Mouse (Mus musculus) CH12.LX (cell line): ENCODE measurements around the gene Pdzrn4. TPM values are rescaled to one million over a fixed set of nuclear protein-coding genes. Genes with fewer than 3 reads are reported as not detected.

ENCODE experiments used
- DNase-seq: peaks from one replicate; pipeline ENCODE4 v3.0.0-alpha.2; 2013; ENCODE audit errors: extremely low read depth
- H3K27ac ChIP-seq: 2 replicates; pipeline ENCODE4 v1.5.1; 2012; ENCODE audit warnings: low read depth, mild to moderate bottlenecking, control low read depth, moderate library complexity; ENCODE audit not compliant: insufficient read depth
- H3K27me3 ChIP-seq: replicated peaks from 2 replicates; pipeline ENCODE3; 2012; ENCODE audit warnings: inconsistent platforms
- H3K36me3 ChIP-seq, 2 experiments: replicated peaks in 1 of 2; 2 replicates each; pipeline versions ENCODE3 to v1.6.1; 2012; ENCODE audit warnings: inconsistent platforms in 1 of 2, low read length in 1 of 2, mild to moderate bottlenecking in 1 of 2, mixed read lengths in 1 of 2, moderate library complexity in 1 of 2; ENCODE audit not compliant: control insufficient read depth in 1 of 2, insufficient read depth in 1 of 2
- H3K4me1 ChIP-seq, 2 experiments: 2 replicates each; pipeline ENCODE4 v1.6.1; 2012; ENCODE audit warnings: inconsistent platforms in 1 of 2, moderate library complexity in 1 of 2; ENCODE audit not compliant: insufficient read depth in 2 of 2, control insufficient read depth in 1 of 2
- H3K4me2 ChIP-seq: 2 replicates; pipeline ENCODE4 v1.6.1; 2012; ENCODE audit warnings: low read depth, mild to moderate bottlenecking, control low read depth; ENCODE audit not compliant: poor library complexity, insufficient read depth, severe bottlenecking
- H3K4me3 ChIP-seq, 3 experiments: fragments of 150-350 bp in 1 of 3; sonication (generic) in 1 of 3; replicated peaks in 1 of 3; 2 replicates each; pipeline versions ENCODE3 to v1.5.1; 2011 to 2012; ENCODE audit warnings: low read depth in 2 of 3, low read length in 2 of 3, mild to moderate bottlenecking in 2 of 3, moderate library complexity in 2 of 3, control low read depth in 1 of 3, improper control_type of control experiment in 1 of 3, inconsistent platforms in 1 of 3, mixed read lengths in 1 of 3; ENCODE audit not compliant: poor library complexity in 1 of 3
- H3K79me2 ChIP-seq: replicated peaks from 2 replicates; pipeline ENCODE4 v1.6.1; 2012; ENCODE audit warnings: mild to moderate bottlenecking, moderate library complexity; ENCODE audit not compliant: control insufficient read depth, poor library complexity, insufficient read depth, severe bottlenecking; ENCODE audit errors: extremely low read depth
- H3K9ac ChIP-seq: 2 replicates; pipeline ENCODE4 v1.6.1; 2012; ENCODE audit warnings: low read depth, mild to moderate bottlenecking, control low read depth, moderate library complexity; ENCODE audit not compliant: insufficient read depth
- H3K9me3 ChIP-seq: replicated peaks from 2 replicates; pipeline ENCODE3; 2012; ENCODE audit warnings: low read length, inconsistent platforms, mixed read lengths
- CTCF ChIP-seq, 2 experiments: IDR thresholded peaks in 1 of 2; conservative IDR thresholded peaks in 1 of 2; 2 replicates each; pipeline ENCODE4 v1.5.1; 2011 to 2012; ENCODE audit warnings: low read depth in 2 of 2, low read length in 2 of 2, improper control_type of control experiment in 1 of 2, inconsistent platforms in 1 of 2, mild to moderate bottlenecking in 1 of 2, moderate library complexity in 1 of 2
- E2F4 ChIP-seq: IDR thresholded peaks from 2 replicates; pipeline ENCODE4 v1.6.1; 2011; ENCODE audit warnings: low read depth, low read length, improper control_type of control experiment; ENCODE audit not compliant: insufficient replicate concordance
- ELF1 ChIP-seq: IDR thresholded peaks from 2 replicates; pipeline ENCODE4 v1.6.1; 2014; ENCODE audit warnings: low read depth, mild to moderate bottlenecking, inconsistent platforms, low read length, improper control_type of control experiment
- GABPA ChIP-seq: IDR thresholded peaks from 2 replicates; pipeline ENCODE4 v1.6.1; 2012; ENCODE audit warnings: low read depth, low read length, improper control_type of control experiment, inconsistent platforms; ENCODE audit not compliant: insufficient replicate concordance
- JUN ChIP-seq: IDR thresholded peaks from 2 replicates; pipeline ENCODE4 v1.6.1; 2011; ENCODE audit warnings: low read depth, mild to moderate bottlenecking, low read length, improper control_type of control experiment, moderate library complexity; ENCODE audit not compliant: insufficient read depth
- MAFK ChIP-seq: IDR thresholded peaks from 2 replicates; pipeline ENCODE4 v1.6.1; 2011; ENCODE audit warnings: low read length, improper control_type of control experiment; ENCODE audit not compliant: insufficient replicate concordance
- MAX ChIP-seq: IDR thresholded peaks from 2 replicates; pipeline ENCODE4 v1.6.1; 2011; ENCODE audit warnings: low read length, improper control_type of control experiment
- MXI1 ChIP-seq: IDR thresholded peaks from 2 replicates; pipeline ENCODE4 v1.6.1; 2011; ENCODE audit warnings: mild to moderate bottlenecking, low read depth, low read length, improper control_type of control experiment
- MYC ChIP-seq: IDR thresholded peaks from 2 replicates; pipeline ENCODE4 v1.6.1; 2011; ENCODE audit warnings: low read depth, mild to moderate bottlenecking, improper control_type of control experiment, low read length
- NRF1 ChIP-seq: IDR thresholded peaks from 2 replicates; pipeline ENCODE4 v1.6.1; 2014; ENCODE audit warnings: low read depth, mild to moderate bottlenecking, inconsistent platforms, low read length, improper control_type of control experiment, moderate library complexity
- POLR2AphosphoS2 ChIP-seq: IDR thresholded peaks from 2 replicates; pipeline ENCODE4 v1.6.1; 2011; ENCODE audit warnings: low read depth, low read length, improper control_type of control experiment
- SIN3A ChIP-seq: IDR thresholded peaks from 2 replicates; pipeline ENCODE4 v1.6.1; 2012; ENCODE audit warnings: low read length, improper control_type of control experiment, inconsistent platforms
- TCF12 ChIP-seq: IDR thresholded peaks from 2 replicates; pipeline ENCODE4 v1.6.1; 2014; ENCODE audit warnings: low read depth, mild to moderate bottlenecking, inconsistent platforms, low read length, improper control_type of control experiment
- USF1 ChIP-seq: IDR thresholded peaks from 2 replicates; pipeline ENCODE4 v1.6.1; 2014; ENCODE audit warnings: low read depth, mild to moderate bottlenecking, inconsistent platforms, low read length, improper control_type of control experiment
- ZC3H11A ChIP-seq: IDR thresholded peaks from 2 replicates; pipeline ENCODE4 v1.6.1; 2012; ENCODE audit warnings: low read depth, mild to moderate bottlenecking, inconsistent platforms, low read length, improper control_type of control experiment
- ZKSCAN1 ChIP-seq: IDR thresholded peaks from 2 replicates; pipeline ENCODE4 v1.6.1; 2012; ENCODE audit warnings: low read depth, inconsistent platforms, low read length, improper control_type of control experiment, borderline replicate concordance
- ZMIZ1 ChIP-seq: IDR thresholded peaks from 2 replicates; pipeline ENCODE4 v1.6.1; 2012; ENCODE audit warnings: low read depth, mild to moderate bottlenecking, inconsistent platforms, low read length, improper control_type of control experiment
- dilution Hi-C: fragments of 300-500 bp; cut with MboI; formaldehyde crosslinking; loops from 2 replicates; pipeline ENCODE4 v1.14.3; 2020; ENCODE audit warnings: low sequenced_read_pairs; ENCODE audit not compliant: extremely low pct_unique_long_range_greater_than_20kb, extremely low pct_ligation_motif_present
- in situ Hi-C: fragments of 300-500 bp; cut with MboI; formaldehyde crosslinking; loops from 3 replicates; pipeline ENCODE4 v1.14.3; 2019; ENCODE audit warnings: low sequenced_read_pairs, low pct_ligation_motif_present, low pct_unique_long_range_greater_than_20kb, mixed read lengths
- polyA plus RNA-seq: library from polyadenylated mRNA; unstranded; fragments of >175 nt; gene quantifications from 2 replicates; pipeline ENCODE4 v1.2.1, GENCODE M21; 2012; ENCODE audit warnings: low read depth; ENCODE audit not compliant: insufficient read length
- total RNA-seq, 2 experiments: library from RNA; depleted of rRNA; stranded (reverse); fragments of 300-350 nt in 1 of 2; fragments of >200 nt in 1 of 2; gene quantifications; 2 replicates each; pipeline ENCODE4 v1.2.3; 2012 to 2014

Gene Pdzrn4
- total and polyA plus RNA-seq, 3 experiments = not detected

DNA sequence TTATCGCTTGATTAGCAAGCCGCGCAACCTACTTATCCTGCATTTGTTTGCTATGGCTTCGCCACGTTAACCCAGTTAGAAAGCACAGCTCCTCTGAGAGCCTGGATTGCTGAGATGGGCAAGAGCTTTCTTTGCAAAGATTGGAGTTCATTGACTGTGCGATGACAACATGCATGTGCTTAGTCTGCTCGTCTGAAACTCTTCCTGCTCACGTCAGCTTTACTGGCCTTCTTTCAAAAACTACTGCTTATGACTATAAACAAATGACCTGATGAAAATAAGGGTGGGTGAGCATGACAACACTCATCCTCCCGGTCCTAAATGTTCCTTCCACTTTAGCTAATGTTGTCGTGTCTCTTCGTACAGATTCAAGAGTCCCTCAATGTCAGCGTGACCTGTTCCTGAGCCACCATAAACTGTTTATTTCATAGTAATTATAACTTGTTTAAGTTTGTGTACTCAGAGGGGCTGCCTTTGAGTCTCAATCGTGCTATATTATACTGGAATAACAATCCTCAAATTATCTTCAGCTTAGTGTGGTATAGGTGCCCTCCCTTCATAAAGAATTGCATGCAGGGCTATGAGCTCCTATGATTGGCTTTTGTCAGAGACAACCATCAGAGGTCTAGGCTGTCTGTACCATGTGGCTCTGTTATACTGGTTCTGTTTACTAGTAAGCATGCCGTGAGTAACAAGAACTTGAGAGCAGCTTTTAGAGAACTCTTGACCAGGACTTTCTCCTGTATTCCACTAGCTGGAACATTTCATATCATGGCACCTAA, 187.9 kb downstream of the Pdzrn4 start:
- Histone ChIP-seq H3K36me3 (no peaks in the 10 kb centered on the region), H3K4me3 (no peak overlapping the region), H3K79me2 (no peaks in the 10 kb centered on the region), H3K4me2 (no peak overlapping the region), H3K9me3 (peaks cover 59% of the 10 kb centered on the region), H3K27me3 (no peaks in the 10 kb centered on the region), H3K27ac (no peak overlapping the region), H3K9ac (no peak overlapping the region), H3K4me1 (no peaks in the 10 kb centered on the region)
- dilution Hi-C loops = no loop called here
- in situ Hi-C loops = no loop called here
- no peak for DNase-seq
- TF ChIP-seq MXI1 (no peak), MAFK (no peak), CTCF (conservative IDR thresholded peaks at IDR 0.05 in 1 of 2, IDR thresholded peaks at IDR 0.05 in 1 of 2; ENCODE audit: low read depth in 2 of 2, low read length in 2 of 2) (no peak), ELF1 (no peak), ZC3H11A (no peak), GABPA (no peak), MAX (no peak), TCF12 (no peak), E2F4 (no peak), ZKSCAN1 (no peak), USF1 (no peak)

DNA sequence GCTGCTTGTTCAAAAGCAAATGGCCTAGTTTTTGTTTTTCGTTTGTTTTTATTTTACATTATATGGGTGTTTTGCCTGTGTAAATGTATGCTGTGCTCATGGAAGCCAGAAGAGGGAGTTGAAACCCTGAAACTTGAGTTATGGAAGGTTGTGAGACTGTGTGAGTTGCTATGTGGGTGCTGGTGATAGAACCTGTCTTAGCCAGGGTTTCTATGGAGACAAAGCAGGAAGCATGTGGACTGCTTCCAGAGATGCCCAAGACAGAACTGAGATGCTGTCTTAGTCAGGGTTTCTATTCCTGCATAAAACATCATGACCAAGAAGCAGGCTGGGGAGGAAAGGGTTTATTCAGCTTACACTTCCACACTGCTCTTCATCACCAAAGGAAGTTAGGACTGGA, 190.8 kb downstream of the Pdzrn4 start:
- DNase-seq = no peak
- dilution Hi-C loops = no loop called here

More for the DNA sequence above, 190.8 kb downstream of the Pdzrn4 start:
- in situ Hi-C loops = no loop called here
- TF ChIP-seq NRF1 = no peak
- TF ChIP-seq MAFK = no peak
- TF ChIP-seq POLR2AphosphoS2 = no peak
- no peak for TF ChIP-seq ZC3H11A
- no peak for TF ChIP-seq ZMIZ1
- TF ChIP-seq USF1 = no peak
- no peak for TF ChIP-seq JUN
- TF ChIP-seq MYC = no peak
- TF ChIP-seq SIN3A = no peak
- H3K4me1 ChIP-seq = no peaks in the 10 kb centered on the region
- H3K4me3 ChIP-seq = no peak overlapping the region
- no peak overlapping the region for H3K9ac ChIP-seq
- no peaks in the 10 kb centered on the region for H3K27me3 ChIP-seq
- H3K79me2 ChIP-seq = no peaks in the 10 kb centered on the region
- H3K36me3 ChIP-seq = no peaks in the 10 kb centered on the region
- no peak overlapping the region for H3K27ac ChIP-seq
- H3K4me2 ChIP-seq = no peak overlapping the region
- H3K9me3 ChIP-seq = peaks cover 60% of the 10 kb centered on the region
